Mouse (Mus musculus) urinary bladder, postnatal 36 days (tissue): ENCODE data around the gene Vsig2.

ENCODE experiments used
- DNase-seq, 2 experiments: peaks; one replicate each; pipeline ENCODE4 v3.0.0; 2022; ENCODE audit warnings: low spot score in 2 of 2, mixed read lengths in 1 of 2

Gene Vsig2

DNA sequence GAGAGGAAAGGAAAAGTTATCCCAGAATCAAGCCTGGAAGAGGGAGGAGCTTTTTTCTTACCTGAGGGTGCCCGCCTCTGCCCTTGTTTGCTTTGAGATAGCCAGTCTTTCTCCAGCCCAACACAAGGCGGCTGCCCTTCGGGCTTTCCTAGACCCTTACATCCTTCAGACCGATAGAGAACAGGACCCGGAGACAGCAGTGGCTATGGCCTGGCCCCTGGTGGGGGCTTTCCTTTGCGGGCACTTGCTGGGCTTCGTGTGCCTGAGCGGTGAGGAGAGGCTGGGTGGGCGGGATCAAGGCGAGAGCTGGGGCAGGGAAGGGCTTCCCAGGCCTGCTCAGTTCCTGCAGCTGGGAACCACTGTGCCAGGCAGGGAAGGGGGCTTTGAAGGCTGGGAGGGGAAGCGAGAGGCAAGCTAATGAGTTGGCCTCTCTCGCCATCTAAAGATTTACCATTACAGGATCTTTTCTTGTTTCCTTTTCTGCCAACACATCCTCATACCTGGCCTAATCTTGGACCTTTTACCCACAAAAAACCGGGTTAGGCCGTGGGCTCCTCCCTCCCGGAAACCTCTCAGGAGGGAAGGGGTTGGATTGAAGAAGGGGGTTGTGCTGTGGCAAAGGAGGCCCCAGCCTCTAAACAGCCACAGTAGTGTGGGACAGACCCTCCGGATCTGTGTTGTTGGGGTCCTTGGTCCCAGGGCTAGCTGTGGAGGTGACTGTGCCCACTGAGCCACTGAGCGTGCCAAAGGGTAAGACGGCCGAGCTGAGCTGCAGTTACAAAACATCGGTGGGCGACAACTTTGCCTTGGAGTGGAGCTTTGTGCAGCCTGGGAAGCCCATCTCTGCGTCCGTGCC, at the start of gene Vsig2:
Vsig2 (plus strand) TSS at position 86 of the 856 bp plus-strand sequence.
- peak in 1 of 2 experiments; percentile 27 for DNase-seq

DNA sequence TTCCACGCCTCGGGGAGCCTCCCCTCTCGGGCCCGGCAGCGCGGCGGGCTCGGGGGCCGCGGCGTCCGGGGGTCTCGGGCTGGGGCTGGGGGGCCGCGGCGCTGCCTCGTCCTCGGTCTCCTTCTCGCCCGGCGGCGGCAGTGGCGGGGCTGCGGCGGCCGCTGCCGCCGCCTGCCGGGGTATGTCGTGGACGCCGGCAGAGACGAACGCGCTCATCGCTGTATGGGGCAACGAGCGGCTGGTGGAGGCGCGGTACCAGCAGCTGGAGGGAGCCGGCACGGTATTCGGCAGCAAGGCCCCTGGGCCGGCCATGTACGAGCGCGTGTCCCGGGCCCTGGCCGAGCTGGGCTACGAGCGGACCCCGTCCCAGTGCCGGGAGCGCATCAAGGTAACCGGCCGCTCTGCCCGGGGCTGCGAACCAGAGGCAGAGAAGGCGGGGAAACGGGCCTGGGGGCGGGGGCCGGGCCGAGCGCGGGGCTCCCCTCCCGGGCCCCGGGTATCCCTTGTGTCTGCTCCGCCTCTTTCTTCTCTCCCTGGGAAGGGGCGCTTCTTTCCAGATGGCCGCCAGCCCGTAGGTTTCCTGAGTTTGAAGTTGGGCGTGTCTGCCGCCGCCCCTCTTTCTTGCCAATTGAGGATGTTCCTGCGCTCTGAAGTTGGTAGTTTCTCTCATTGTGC, 49.5 kb upstream of the Vsig2 start:
- DNase-seq, result peak; percentile 15 to 26

DNA sequence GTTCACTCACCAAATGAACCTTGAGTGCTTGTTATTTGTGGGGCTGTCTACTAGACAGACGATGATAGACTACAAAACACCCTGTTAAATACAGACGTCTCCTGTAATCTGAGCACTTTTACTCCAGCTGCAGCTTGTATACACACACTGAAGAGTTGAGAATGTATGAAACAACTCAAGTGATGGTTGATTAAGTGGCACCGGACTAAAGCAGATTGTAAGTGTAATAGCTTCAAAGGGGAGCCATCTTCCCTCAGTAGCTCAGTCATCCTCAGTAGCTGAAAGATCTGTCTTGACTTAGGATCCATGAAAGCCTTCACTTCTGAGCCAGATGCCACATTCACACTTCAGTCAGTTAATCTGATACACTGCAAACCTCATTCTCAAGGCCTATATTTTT, 43.3 kb upstream of the Vsig2 start:
- DNase-seq, result no peak

- no peak for DNase-seq
These were observed 42.7 kb upstream of the Vsig2 start for GRCm38 (mm10) chr9:37496325-37496724.

DNA sequence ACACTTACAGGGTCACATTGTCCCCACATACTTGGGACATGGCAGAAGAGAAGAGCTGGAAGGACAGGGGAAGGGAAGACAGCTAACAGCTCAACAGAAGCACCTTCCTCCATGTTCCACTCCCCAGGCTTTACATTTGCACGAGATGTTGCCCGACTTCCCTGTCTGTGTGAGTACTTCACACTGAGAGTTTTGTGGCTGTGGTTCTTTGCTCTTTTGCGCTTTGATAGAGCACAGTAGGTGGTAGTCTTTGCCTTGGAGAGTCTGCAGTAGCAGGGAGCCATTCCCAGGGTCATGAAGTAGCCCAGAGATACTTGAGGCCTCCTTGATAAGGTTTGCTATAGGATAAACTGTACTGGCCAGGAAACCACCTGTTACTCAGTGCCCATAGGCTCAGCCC, 38.9 kb upstream of the Vsig2 start:
- no peak for DNase-seq

DNA sequence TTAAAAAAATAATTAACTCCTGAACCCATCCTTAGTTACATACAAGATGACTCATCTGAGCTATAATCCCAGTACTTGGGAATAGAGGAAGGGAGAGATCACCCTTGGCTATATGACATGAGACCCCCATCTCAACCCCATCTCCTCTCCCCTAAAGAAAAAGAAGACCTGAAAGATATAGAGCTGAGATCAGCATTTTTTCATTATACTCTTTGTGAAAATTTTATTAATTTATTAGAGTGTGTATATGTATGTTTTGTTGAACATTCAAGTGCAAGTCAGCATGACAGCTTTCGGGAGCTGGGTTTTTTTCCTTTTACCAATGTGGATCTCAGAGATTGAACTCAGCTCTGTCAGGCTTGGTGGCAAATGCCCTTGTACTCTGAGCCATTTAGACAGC, 37.9 kb upstream of the Vsig2 start:
- DNase-seq, result no peak

- DNase-seq, result no peak
These were observed 34.7 kb upstream of the Vsig2 start for GRCm38 (mm10) chr9:37504348-37504747.

DNA sequence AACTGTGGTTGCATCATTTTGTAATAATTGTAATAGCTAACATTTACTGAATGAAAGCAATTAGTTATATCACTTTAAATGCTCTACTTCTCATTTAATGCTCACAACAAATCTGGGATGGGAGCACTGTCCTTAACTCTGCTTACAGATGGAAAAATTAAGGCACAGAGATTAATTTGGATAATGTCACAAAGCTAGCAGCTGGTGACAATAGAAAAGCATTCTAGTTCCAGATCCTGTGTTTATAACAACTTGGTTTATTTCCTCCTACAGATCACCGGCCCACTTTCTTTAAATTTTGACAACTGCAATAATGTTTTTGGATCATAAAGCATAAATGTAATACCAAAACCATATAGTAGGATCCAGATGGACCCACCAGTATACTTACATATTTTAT, 33.0 kb upstream of the Vsig2 start:
- DNase-seq, result no peak

- no peak for DNase-seq
These were observed 27.0 kb upstream of the Vsig2 start for GRCm38 (mm10) chr9:37512097-37512496.

GRCm38 (mm10) chr9:37514456-37514855, 24.6 kb upstream of the Vsig2 start:
- DNase-seq, result no peak

- DNase-seq, result no peak
These were observed 21.6 kb upstream of the Vsig2 start for GRCm38 (mm10) chr9:37517467-37517866.

DNA sequence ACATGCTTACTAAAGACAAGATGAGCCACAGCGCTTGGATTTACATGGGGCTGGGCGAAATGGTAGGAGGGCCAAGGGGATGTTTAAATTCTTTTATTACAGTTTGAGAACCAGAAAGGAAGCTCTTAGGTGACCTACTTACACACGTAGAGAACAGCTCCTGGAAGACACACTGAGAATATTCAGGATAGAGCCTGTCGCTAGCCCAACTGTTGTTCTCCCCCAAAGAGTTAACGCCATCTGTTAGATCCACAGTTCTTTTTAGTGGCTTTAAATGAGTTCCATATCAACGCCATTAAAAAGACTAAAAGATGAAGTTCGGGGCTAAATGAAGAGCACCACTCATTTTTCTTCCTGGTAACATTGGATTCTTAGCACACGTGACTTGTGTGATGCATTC, 20.1 kb upstream of the Vsig2 start:
- no peak for DNase-seq

DNA sequence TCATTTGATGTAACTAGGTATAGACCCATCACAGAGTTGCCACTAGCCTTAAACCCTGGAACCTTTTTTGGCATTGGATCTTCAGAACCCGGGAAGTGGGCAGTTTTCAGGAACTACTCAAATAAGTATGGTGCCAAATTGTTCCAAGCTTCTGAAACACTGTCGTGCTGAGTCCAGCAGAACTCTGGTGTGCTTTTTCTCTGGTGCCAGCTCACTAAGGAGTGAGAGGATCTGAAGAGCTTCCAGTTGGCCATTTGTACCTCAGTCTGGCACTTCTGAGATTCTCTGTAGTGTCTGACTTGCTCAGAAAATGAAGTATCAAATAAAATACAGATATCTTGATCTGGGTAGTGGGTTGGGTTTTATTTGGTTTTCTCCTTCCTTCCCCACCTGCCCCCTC, 19.1 kb upstream of the Vsig2 start:
- no peak for DNase-seq

- no peak for DNase-seq
These were observed 13.6 kb upstream of the Vsig2 start for GRCm38 (mm10) chr9:37525461-37525860.

DNA sequence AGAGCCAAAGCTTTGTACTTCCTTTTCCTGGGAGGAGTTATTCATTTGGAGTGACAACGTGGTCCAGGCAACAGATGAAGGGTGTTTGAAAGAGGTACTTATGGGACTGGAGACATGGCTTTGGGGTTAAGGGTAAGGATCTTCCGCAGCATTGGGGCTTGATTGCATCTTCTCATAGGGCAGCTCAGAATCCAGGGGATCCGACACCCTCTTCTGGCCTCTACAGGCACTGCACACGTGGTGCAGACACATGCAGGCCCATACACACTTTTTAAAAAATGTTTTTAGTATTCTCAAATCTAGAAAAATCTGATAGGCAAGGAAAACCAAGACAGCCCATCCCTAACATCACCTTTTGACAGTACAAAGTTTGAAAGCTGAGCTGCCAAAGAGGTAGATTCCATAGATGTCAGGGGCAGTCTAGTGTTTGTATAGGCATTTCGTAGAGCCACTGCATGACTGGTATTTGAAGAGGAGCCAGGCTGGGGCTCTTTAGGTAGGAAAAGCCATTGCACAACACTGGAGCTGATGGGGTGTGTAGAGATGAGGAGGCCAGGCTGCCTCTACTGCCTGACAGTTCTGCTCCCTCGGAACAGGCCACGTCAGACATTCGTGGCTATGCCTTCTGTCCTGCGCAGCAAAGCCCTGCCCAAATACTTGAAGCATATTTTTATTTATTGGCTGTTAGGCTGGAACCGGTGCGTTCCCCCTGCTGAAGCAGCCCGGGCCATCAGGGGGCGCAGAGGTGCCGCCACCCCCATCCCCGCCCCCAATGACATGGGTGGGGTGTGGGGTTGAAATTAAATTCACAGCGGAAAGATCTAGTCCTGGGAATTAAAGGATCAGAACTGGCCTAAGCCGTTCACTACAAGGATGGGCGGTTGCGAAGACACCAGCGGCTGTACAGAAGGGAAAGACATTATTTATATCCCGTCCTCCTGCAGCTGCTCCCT, 12.3 kb upstream of the Vsig2 start:
- peak in 1 of 2 experiments; percentile 38 for DNase-seq

DNA sequence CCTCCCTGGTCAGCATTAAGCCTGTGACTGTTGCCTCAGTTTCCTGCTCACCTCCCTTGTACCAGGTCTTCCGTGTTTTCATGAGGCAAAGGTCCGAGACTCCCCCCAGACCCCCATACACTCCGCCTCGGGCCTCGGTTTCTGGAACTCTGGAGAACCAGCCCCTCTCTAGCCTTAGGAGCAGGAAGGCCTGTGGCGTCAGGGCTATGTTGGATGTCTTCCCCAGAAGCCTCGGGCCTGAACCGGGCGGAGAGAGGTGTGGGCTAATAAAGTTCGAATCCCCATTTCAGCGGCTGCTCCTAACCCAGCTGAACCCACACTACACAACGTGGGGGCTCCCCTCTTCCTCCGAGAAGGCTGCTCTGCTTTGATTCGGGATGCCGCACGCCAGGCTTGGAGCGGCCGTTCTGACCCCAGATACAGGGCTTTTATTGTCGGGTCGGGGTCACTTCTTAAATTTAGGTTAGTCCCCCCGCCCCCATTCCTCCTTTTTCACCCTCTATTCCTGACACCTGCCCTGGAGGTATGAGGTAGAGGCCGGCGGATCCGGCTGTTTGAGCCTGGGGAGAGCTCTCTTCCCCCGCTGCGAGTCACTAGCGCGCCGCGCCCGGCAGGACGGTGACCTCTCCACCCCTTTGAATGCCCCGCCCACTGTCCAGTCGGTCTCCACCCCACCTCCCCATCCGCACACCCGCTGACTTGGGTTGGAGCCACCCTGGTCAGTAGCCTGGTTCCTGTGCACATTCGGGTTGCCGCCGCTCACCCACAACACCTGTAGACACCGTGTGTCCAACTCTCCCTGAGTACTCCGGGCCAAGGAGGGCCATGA, 11.4 kb upstream of the Vsig2 start, which contains the start of gene Esam:
Esam (plus strand) TSS at position 683 of the 829 bp plus-strand sequence.
- peak; percentile 48 to 82 for DNase-seq

DNA sequence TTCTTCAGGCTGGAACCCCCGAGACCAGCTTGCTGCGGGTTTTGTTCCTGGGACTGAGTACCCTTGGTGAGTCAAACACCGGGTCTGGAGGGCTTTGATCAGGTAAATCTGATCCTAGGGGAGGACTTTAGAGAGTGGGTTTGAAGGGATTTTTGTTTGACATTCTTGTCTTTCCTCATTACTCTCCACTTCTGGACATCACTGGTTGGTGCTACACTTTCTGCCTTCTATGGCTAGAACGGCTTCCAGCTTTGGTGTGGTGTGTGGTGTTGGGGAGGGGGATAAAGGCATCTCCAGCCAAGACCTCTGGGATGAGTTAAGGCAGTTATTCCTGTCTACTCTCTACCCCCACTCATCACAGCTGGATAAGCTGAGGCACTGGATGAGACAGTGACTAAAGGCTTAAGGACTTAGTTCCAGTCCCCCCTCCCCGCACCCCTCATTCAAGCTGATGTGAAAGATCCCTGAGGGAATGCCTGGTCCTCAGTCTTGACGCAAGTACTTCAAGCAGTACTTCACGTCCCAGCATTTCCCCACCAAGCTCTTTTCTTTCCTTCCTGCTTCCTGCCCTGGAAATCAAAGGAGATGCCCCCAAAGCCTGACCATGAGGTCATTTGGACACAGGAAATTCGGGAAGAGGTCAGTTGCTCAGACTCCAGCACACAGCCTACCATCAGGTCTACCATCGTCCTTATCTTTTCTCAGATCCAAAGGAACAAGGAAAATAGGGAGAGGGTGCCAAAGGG, 10.7 kb upstream of the Vsig2 start:
- DNase-seq, result no peak

- DNase-seq, result peak in 1 of 2 experiments; percentile 63
These were observed 8.8 kb upstream of the Vsig2 start for GRCm38 (mm10) chr9:37530031-37530887.
